Mouse (Mus musculus) urinary bladder, postnatal 14 days (tissue): Measurements from ENCODE around the gene Tmem14a.
A peak's percentile ranks its signal among the peaks of the same experiment; 100 is the strongest.
"Not testable (repeated sequence)": the region's sequence is repeated elsewhere in the genome, so short reads cannot be mapped to it uniquely, and the experiment has no call there.

Experiments
- DNase-seq: peaks from one replicate; pipeline ENCODE4 v3.0.0; 2021; ENCODE audit warnings: low spot score

The Tmem14a gene

DNA sequence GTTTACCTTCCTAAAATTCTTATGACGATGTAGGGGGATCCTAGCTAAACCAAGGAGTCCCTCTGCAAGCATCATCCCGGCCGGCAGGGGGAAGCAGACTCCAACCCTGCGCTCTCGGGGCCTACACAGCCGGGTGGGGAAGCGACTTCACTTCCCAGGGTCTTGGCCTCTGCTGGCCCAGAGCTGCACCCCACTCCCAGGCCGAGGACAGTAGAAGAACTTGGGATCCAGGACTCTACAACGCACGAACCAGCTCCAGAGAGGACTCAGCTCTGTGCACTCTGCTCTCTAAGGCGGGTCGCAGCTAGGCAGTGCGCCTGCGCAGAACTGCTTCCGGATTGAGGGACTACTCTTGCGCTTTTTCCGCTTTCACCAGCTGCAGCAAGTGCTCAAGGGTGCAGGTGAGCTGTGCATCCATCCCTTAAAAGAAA lies at the start of gene Tmem14a:
Tmem14a (plus strand) TSS at position 87 of the 431 bp plus-strand sequence.
- peak; percentile 91 for DNase-seq

DNA sequence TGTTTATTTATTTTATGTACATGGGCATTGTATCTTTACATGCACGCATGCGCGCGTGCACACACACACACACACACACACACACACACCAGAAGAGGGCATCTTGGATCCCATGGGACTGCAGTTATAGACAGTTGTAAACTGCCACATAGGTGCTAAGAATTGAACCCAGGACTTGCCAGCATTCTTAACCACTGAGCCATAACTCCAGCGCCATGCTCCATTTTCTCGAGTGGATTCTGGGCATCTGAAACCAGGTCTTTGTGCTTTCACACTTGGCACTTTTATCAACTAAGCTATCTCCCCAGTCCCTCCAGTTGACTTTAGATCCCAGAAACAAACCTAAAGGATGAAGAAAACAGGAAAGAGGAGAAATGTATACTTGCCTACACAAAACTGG lies 33.2 kb upstream of the Tmem14a start:
- DNase-seq = no peak

DNA sequence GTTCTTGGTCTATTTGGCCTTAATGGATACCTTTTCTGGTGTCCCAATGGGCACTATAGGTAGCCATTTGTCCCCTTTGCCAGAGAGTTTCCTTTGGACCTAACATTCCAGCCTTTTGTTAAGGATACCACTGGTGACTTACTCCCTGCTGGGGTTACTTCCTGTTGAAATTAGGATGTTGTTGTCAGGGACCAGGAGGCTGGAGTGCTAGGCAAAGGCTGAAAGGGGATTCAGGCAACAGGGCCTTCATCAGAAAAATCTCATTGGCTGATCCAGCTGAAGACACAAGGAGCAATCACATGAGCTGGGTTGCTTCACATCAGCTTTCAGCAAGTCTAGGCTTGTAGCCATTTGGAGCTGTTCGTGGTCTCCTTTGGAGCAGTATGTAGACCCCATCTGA lies 12.1 kb upstream of the Tmem14a start:
- no peak for DNase-seq

DNA sequence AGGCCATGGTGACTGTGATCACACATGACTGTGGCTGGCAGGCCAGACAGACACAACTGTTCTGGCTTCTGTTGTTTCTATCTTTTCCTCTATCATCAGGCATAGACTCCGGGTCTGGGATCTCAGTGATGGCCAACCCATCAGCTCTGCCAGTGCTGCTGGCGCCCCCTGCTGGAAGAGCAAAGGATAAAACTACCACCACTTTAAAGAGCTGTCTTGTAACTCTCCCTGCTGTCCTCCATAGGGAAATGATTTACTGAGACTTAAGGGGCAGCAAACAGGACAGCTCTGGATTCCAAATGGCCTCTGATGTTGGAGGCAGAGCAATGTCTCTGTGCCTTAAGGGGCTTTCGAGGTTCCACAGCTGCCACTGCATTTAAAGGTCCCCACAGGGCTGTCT lies 4.8 kb upstream of the Tmem14a start:
- DNase-seq = not testable (repeated sequence)

DNA sequence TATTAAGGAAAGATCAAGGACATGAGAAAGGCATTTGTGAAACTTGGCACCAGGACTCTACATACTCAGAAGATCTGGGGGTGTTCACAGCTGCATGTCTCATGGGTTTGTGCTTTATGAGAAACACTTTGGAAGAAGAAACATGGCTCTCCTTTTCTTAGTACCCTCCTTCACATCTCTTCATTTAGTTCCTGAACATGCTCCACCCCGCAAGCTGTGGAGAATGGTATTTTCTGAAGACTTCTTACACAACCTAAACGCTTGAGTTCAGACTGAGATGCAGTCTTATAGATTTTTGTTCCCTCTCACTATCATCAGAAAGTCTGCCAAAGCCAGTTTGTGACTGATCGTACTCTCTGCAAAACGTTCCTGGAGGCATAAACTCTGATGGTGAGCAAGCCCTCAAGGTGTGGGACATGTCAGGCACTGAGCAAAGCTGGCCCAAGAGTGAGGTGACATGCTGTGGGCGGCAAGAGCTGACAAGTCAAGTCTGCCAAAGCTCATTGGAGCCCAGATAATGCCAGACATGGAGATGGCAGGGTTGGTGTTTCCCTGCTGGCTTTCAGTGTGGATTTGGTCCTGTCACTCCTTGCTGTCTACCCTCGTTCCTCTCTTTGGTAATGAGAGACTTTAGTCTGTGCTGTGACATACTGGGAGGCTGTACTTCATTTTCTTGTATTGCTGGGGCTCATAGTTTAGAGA lies 4.2 kb upstream of the Tmem14a start:
- not testable (repeated sequence) for DNase-seq

DNA sequence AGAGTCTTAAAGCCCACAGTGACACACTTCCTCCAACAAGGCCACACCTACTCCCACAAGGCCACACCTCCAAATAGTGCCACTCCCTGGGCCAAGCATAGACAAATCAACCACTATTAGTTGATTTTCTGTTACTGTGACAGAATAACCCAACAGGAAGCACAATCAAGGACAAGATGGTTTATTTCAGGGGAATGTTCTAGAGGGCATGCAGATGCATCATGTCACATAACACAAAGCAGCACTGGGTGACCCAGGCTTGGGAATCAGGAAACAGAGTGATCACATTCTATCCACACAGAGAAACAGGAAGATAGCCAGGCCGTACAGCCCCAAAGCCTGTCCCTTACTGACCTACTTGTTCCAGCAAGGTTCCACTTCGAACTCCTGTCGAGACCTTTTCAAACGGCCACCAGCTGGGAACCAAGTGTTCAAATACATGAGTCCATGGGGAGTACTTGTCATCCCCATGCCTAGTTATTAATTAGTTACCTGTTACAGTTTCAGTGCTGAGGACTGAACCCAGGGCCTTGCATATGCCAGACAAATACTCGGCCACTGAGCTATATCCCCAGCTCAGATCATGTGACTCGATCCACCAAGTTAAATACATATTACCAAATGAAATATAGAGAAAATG lies 9.5 kb downstream of the Tmem14a start:
- DNase-seq = no peak

DNA sequence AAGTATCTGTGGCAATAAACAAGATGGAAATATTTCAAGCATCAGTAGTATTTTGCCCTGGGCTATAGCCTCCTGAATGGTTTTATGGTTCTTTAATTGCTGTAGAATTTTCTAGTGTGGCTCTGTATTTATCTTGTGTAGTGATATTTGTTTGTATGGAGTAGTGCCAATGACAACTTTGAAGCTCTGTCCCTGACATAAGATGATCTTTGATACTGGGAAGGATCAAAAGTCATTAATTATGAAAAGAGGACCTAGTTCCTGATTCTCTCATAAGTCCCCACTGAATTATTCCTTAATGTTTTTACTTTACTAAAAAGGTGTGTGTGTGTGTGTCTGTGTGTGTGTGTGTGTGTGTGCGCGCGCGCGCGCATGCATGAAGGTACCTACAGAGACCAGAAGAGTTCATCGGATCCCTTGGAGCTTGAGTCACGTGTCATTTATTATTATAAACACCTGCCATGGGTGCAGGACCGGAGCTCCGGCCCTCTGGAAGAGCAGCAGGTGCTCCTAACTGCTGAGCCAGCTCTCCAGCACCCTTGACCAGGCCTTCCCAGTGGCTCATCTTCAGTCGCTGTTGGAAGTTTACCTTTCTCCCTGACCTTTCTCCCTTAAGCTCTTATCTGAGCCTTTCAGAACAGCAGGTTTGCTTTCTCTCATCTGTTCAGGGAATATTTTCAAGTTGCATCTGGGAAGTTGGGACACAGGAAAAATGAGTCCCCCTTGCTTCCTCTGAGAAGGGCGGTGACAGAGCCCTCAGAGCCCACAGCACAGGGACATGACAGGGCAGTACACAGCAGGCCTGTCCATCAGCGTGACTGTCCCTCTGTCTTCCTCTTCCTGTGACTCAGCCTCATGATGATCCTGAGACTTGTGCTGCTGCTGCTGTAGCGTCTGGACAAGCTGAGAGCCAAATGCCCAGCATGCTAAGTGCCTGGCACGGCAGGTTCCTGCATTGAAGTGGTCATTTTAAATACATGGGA lies 10.7 kb downstream of the Tmem14a start:
- DNase-seq = not testable (repeated sequence)

DNA sequence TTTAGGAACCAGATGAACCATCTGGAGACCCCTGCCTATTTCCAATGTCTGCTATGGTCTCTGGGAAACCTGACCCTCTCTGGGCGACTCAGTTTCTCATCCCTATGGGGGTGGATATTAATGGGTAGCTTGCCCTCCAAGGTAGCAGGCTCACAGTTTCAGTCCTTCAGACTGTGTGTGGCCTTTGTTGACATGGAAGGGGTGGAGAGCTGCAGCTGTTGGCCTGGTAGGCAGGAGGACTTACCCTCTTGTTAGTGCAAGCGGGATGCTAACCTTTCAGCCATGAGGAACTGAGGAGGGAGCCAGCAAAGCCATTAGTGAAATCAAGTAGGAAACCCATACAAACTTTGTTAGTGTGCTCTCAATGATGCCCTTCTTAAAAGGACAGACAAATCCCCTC lies 12.0 kb downstream of the Tmem14a start:
- DNase-seq = no peak

DNA sequence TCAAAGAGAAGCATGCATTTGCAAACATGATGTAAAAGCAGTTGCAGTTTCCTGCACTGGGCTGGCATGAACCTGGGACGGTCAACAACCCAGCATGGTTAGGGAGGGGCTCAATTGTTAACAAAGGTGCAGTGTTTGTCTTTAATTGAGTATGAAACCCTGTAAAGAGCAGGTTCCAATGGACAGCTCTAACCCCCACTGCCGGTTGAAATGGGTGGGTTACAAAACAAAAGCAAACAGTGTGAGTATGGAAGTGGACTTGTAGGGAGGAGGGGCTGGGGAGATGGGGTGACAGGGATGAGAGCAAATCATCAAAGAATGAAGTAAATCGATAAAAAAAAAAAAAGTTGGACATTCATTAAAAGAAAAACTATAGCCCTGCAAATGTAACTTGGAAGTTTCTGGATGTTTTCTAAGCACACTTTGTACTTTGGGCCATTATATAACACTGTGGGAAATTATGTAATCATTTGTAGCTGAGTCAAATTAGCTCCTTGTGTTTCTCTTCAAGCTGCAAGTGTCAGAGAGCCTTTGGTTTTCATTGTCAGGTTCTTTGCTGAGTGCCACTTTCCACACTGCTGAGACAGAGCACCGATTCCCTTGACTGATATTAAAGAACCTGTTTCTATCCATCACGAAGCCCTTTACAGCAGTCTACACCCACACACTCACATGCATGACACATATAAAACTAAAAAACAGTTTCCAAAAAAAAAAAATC lies 13.5 kb downstream of the Tmem14a start:
- DNase-seq = peak; percentile 12

DNA sequence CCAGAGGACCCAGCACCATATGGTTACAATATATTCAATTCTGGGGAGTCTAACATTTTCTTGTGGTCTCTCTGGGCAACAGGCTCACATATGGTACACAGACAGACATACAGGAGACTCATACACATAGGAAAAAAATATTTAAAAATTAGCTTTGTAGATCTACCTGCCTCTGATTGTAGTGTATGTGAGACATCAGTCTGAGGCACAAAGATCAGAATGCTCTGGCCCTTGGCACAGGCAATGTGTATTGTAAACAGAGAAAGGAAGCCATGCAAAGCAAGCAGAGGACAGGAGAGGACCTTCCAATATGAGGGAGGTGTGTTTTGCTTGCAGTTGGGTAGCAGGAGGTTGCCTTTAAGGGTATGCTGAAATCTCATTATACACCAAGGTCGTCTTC lies 14.1 kb downstream of the Tmem14a start:
- DNase-seq = no peak

DNA sequence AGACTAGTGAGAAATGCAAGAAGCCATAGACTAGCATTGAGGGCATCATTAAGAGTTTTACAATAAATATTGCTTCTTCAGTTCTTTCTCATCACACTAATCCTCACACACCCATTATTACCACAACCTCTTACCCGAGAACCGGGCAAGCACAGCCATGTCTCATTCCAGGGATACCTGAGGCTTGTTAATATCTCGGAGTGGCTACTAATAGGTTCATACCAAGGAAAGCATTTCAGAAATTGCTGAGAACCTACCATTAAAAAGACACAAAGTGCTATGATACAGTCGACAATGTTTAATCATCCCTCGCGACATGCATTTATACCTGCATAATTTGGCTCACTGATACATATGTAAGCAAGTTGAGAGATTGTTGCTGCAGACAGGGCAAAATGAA lies 17.0 kb downstream of the Tmem14a start:
- DNase-seq = no peak

DNA sequence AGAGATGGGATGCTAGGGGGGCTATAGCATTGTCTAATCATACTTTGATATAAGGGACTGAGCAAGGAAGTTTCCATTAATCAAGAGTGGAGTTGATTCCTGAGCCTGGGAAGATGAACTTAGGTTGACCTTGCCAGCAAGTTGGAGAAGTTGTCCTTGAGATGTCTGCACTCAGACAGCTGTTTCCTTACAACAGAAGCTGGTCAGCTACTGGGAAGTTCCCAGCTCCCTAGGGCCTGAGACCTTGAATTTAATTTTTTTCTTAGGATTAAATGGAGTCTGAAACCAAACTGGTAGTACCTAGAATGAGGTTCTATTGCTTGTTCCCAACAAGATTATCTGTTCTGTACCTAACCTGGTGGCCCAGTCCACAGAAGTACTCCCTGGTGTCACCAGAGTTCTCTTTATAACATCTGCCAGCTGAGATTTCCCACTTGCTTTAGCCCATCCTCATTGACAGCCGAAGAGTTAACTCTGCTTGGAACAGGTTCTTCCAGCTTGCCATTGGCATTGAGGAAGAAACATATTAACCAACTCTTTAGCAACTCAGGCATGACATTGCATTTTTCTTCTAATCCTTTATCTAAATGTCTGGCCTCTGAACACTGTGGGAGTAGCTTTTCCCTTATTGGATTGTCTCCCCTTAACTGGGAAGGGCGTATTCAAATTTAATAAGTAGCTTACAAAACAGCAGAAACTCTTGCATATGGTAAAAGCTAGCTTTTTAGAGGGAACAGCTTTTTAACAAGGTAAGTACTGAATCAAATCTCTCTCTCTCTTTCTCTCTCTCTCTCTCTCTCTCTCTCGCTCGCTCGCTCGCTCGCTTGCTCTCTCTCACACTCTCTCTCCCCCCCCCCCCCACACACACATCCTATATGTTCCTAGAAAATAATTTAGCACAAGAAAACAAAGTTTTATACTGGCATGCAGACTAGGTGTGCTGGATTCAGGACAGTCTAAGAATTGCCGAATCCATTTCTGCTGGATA lies 21.8 kb downstream of the Tmem14a start, which contains the start of gene Gsta3:
Gsta3 (plus strand) TSS at position 679 of the 988 bp plus-strand sequence.
- DNase-seq = peak; percentile 20

DNA sequence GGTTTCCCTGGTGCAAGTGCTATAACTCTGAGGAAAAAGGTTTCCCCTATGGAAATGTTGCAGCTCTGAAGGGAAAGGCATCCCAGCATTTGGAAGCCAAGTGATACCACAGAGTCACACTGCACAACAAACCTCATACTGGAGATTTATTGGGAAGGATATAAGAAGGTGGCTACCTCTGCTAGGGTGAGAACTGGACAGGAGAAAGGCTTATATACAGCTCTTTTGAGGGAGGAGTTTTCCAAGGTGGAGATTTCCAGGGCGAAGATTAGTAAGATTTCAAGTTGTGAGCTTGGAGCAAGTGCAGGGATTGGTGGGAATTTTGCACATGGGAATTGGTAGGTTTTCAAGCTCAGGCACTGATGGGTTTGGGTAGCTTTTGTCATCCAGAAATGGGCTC lies 22.7 kb downstream of the Tmem14a start:
- DNase-seq = no peak

DNA sequence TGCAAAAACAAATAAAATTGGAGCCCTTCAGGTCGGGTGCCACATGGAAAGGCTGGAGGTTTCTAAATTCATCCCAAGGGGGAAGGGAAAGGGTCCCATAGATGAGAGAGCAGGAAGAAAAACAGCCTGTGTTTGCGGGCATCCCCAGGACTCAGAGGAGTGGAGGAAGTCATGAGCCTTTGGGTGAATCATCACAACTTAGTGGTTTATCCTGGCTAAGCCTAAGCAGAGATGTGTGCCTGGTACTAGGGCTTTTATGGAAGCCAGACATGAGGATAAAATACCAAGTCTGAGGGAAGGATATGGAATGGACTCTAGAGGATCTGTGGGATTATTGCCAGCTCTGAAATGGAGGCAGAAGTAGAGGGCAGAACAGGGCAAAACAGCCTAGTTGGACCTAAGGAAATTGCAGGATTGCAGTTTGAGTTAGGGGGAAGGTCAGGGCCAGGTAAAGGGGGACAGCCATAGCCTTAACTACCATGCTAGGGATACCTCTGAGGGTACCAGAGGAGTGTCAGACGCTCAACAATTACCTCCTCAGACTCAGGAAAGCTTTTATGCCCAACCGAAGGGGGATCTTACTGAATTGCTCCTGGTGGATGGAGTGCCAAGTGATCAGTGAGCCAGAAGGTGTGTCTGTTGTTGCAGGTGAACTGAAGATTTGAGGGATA lies 26.1 kb downstream of the Tmem14a start:
- DNase-seq = no peak

DNA sequence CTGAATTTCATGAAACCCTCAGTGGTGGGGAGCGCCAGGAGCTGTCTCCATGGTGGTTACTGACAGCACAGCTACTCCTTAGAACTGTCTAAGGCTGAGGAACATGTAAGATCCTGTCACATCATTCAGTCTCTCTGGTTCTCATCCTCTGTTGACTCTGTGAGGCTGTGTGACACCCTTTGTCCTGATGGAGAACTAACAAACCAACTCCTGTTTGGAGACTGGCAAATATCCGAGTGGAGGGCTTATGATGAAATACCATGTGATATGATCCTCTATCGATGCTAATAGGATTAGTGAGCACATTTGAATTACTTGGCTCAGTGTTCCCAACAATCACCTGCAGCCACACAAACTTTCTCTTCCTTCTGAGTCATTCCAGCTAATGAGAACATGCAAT lies 27.8 kb downstream of the Tmem14a start:
- DNase-seq = no peak

DNA sequence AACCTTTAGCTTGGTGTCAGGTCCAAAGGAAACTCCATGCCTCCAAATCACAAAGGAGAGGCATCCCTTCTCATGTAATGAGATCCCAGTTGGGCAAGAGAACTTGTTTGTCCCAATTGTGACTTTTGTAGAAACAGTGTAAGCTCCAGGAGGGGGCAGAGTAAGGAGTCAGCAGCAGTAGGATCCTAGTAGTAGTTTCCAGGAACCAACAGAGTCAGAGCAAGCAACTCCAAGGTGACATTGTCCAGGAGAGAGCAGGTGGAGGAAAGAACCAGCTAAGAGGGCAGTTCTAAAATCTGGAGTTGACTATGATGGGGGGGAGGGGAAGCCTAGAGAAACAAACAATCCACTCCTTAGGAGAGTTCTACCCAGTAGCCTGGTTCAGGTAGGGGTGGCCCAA lies 29.5 kb downstream of the Tmem14a start:
- DNase-seq = no peak

DNA sequence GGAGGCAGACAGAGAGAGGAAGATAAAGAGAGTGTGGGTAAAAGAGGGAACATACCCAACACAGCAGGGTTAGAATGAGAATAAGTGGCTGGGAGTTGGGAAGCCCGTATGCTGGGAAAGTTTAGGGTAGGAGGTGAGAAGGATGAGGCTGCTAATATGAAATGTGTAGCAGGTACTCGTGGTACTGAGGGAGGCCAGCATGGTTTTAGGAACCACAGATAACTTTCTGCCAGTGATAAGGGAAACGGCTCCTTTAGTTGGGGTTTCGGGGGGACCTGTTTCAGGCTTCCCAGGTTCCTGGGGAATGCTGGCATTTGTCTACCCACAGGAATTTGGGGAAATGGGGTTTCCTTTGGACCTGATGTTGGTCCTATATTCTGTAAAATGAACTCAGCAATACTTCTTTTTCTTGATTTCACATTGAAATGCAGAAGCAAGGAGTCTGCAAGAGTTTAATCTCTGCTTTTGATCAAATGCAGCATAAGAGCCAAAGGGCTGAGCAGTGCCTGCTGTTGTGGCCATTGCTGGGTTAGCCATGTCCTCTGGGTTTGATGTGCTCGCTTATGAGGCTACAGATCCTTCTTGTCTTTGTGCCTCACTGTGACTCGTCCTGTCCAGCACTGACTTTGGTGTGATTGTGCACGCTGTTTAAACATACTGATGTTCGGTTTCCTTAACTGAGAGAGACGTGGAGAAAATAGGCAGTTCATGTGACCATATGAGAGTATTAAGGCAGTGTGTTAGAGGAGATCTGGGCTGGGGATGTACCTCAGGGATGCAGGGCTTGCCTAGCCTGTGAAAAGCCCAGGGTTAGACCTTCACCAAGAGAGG lies 30.4 kb downstream of the Tmem14a start:
- DNase-seq = no peak

DNA sequence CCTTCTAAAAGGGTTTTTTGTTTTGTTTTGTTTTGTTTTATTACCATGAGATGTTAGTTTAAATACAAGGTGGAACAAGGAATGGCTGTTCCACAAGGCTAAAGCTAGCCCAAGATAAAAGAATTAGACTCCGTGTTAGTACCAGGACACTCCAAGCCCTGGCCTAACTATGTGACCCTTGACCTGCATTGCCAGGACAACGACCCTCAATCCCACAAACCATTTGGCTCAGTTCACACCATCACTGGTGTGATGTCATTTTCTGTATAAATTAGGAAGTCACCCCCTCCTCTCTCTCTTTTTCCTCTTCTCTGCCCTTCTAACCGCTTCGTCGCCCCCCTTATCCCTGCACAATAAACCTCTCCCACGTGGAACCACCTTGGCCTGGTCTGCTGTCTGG lies 33.3 kb downstream of the Tmem14a start:
- DNase-seq = no peak
